Mouse (Mus musculus): ENCODE measurements around the gene Fto. TPM values are rescaled to one million over a fixed set of nuclear protein-coding genes. Genes with fewer than 3 reads are reported as not detected.

Gene Fto
- polyA plus RNA-seq, 1 experiment from 2014 or later: 28.6 TPM

DNA sequence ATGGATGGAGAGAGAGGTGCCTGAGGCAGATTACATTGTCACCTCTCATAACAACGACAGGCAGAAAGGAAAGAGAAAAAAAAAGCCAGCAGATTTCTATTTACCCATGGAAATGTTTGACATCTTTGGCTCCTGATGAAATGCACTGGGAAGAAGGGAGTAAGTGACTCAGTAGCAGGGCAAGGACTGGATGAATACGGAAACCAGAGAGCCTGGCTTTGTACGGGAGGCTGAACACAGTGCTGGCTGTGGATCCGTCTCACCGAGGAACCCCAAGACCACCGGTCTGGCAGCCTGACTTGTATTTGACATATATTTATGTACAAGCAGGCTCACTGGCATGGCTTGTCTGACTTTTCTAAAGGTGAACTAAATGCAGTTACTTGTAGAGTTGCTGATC is 34.3 kb downstream of the Fto start:
- no peak overlapping the region for H3K27ac ChIP-seq
- H3K27me3 ChIP-seq (replicated peaks): no peaks in the 10 kb centered on the region
- peaks cover 45% of the 10 kb centered on the region for H3K4me1 ChIP-seq
- WGBS (ENCODE audit: insufficient replicate concordance): 75% methylated on average over 6 of the region's 6 CpGs
- no peak overlapping the region for H3K4me2 ChIP-seq
- no peak overlapping the region for H3K9ac ChIP-seq
- no peak overlapping the region for H3K4me3 ChIP-seq
- no peaks in the 10 kb centered on the region for H3K9me3 ChIP-seq (replicated peaks)
- peaks cover 11% of the 10 kb centered on the region; the same call in 1 of the 2 replicates for H3K36me3 ChIP-seq
- no peak for ATAC-seq

DNA sequence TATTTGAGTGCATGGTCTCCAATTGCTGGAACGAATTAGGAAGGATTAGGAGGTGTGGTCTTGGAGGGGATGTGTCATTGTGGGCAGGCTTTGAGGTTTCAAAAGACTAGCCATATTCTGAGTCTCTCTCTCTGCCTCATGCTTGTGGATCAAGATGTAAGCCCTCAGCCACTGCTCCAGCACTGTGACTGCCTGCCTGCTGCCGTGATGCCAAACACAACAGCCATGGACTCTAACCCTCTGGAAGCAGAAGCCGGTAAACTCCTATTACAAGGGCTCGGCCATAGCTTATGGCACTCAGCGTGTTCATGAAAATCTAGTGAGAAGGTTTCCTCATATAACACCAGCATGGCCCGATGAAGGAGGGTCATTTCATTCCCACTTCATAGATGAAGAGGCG is 36.5 kb downstream of the Fto start:
- peaks cover 11% of the 10 kb centered on the region; the same call in 1 of the 2 replicates for H3K36me3 ChIP-seq
- no peak overlapping the region for H3K4me3 ChIP-seq
- 80% methylated on average over 7 of the region's 7 CpGs for WGBS (ENCODE audit: insufficient replicate concordance)
- H3K9ac ChIP-seq: no peak overlapping the region
- H3K9me3 ChIP-seq (replicated peaks): no peaks in the 10 kb centered on the region
- peaks cover 54% of the 10 kb centered on the region for H3K4me1 ChIP-seq
- no peaks in the 10 kb centered on the region for H3K27me3 ChIP-seq (replicated peaks)
- H3K4me2 ChIP-seq: no peak overlapping the region
- ATAC-seq: no peak
- H3K27ac ChIP-seq: no peak overlapping the region

DNA sequence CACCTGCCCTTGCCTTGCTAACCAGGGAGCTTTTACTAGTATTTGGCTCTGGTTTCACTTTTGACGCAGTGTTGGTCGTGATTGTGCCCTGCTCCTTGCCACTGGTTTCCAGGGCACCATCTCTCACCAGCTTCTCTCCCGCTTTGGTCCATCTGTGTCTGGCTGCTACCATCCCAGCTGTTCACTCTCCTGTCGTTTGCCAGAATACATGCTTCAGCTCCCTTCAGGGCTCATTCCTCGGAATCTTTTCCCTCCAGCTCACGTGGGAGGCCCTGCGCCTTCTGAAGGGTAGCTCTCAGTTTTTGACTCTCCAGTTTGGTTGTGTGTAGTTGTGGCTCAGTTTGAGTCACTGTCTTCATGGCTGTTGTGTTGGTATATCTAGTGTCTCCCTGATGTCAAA is 37.3 kb downstream of the Fto start:
- no peaks in the 10 kb centered on the region for H3K9me3 ChIP-seq (replicated peaks)
- H3K4me1 ChIP-seq: peaks cover 57% of the 10 kb centered on the region
- no peaks in the 10 kb centered on the region for H3K27me3 ChIP-seq (replicated peaks)
- no peak overlapping the region for H3K4me3 ChIP-seq
- H3K4me2 ChIP-seq: no peak overlapping the region
- no peak overlapping the region for H3K27ac ChIP-seq
- no peak overlapping the region for H3K9ac ChIP-seq
- no peak for ATAC-seq
- peaks cover 11% of the 10 kb centered on the region; the same call in 1 of the 2 replicates for H3K36me3 ChIP-seq
- 74% methylated on average over 7 of the region's 7 CpGs for WGBS (ENCODE audit: insufficient replicate concordance)

DNA sequence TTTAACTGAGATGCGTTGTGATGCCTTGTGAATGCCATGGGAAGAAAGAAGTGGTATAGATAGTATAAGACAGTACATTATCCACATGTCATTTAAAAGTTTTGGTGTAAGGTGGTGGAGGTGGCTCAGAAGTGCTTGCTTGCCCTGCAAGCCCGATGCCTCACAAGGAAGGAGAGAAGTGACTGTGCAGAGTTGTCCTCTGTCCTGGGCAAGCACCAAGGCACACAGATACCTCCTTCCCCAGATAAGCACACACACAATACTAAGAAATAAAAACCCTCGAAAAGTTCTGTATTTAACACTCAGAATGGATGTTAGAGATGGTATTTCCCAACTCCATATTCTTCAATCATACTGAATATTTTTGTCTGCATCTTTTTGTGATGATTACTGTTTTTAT is 39.3 kb downstream of the Fto start:
- no peak overlapping the region for H3K4me3 ChIP-seq
- H3K36me3 ChIP-seq: peaks cover 11% of the 10 kb centered on the region; the same call in 1 of the 2 replicates
- H3K9ac ChIP-seq: no peak overlapping the region
- no peak overlapping the region for H3K4me2 ChIP-seq
- ATAC-seq: peak; percentile 79
- no peaks in the 10 kb centered on the region for H3K27me3 ChIP-seq (replicated peaks)
- peaks cover 46% of the 10 kb centered on the region for H3K4me1 ChIP-seq
- H3K9me3 ChIP-seq (replicated peaks): no peaks in the 10 kb centered on the region
- 48% methylated on average over 3 of the region's 3 CpGs for WGBS (ENCODE audit: insufficient replicate concordance)
- H3K27ac ChIP-seq: peak overlapping the region; percentile 43

DNA sequence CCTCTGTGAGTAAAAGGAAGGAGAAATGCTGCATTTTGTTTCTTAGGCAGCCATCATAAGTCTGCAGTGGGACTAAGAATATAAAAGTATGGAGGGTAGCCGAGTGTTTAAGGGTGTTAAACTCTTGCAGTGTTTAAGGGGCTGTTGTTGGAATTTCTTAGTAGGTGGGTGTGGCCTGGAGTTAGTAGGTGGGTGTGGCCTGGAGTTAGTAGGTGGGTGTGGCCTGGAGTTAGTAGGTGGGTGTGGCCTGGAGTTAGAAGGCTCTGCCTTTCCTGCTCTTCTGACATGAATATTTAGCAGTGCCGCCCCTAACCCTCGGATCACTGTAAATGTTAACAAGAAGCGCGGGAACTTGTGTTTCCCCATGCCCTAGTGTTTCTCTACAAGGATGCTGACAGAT is 39.7 kb downstream of the Fto start:
- Histone ChIP-seq H3K4me3 (no peak overlapping the region), H3K27me3 (replicated peaks) (no peaks in the 10 kb centered on the region), H3K9me3 (replicated peaks) (no peaks in the 10 kb centered on the region), H3K4me2 (0 out of 2 replicates have a peak overlapping the region, but pooled peaks have one; percentile 16), H3K4me1 (peaks cover 46% of the 10 kb centered on the region), H3K27ac (0 out of 2 replicates have a peak overlapping the region, but pooled peaks have one; percentile 45), H3K36me3 (peaks cover 11% of the 10 kb centered on the region; the same call in 1 of the 2 replicates), H3K9ac (no peak overlapping the region)
- 70% methylated on average over 5 of the region's 5 CpGs for WGBS (ENCODE audit: insufficient replicate concordance)
- ATAC-seq: peak; percentile 83

DNA sequence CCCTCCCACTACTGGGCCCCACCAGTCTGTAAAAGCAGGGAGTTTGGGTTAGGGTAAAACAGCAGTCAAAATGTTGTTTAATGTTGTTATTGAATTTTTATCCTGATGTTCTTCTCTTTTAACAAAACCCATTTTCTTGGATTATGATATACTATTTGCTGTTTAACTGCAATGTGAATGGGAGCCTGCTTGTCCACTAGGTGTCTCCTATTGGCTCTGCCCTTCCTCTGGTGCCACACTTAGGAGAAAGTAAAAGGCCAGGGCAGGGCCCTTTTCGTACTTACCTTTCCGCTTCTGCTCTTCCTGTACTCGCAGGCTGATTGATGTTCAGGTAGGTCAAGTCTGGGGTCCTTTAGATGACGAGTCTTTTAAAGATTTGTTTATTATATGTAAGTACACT is 40.6 kb downstream of the Fto start:
- Histone ChIP-seq H3K4me3 (no peak overlapping the region), H3K4me2 (no peak overlapping the region), H3K9me3 (replicated peaks) (no peaks in the 10 kb centered on the region), H3K9ac (no peak overlapping the region), H3K27me3 (replicated peaks) (no peaks in the 10 kb centered on the region), H3K4me1 (peaks cover 49% of the 10 kb centered on the region), H3K27ac (no peak overlapping the region), H3K36me3 (peaks cover 11% of the 10 kb centered on the region; the same call in 1 of the 2 replicates)
- no peak for ATAC-seq
- 79% methylated on average over 4 of the region's 4 CpGs for WGBS (ENCODE audit: insufficient replicate concordance)

DNA sequence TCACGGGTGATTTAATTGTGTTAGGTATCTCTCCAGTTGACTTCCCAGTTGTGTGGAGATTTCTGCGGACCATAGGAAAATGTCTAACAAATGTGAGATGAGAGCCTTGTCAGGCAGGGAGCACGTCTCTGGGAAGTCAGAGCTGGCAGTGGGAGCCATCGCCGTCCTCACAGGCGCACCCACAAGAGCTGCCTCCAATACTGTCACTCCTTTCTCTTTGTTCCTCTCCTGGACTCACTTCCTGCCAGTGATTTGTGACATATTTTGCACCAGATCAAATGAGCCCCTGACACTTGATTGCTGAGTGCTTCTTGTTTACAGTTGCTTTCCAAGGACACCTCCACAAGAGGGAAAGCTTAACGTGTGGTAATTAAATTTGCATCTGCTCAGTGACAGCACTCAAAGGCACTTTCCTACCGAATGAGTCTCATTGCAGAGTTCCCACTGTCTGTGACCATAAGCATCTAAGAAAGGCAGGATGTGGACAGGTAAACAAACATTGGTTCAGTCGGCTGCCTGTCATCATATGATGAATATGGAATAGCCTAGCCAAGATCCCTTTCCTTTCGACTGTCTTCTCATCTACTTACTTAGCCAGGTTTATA is 42.1 kb downstream of the Fto start:
- 64% methylated on average over 10 of the region's 10 CpGs for WGBS (ENCODE audit: insufficient replicate concordance)
- Histone ChIP-seq H3K4me3 (no peak overlapping the region), H3K4me2 (no peak overlapping the region), H3K9me3 (replicated peaks) (no peaks in the 10 kb centered on the region), H3K36me3 (0 out of 2 replicates have a peak, but pooled peaks cover 2% of the 10 kb centered on the region), H3K9ac (no peak overlapping the region), H3K27ac (no peak overlapping the region), H3K4me1 (peaks cover 50% of the 10 kb centered on the region), H3K27me3 (replicated peaks) (no peaks in the 10 kb centered on the region)
- ATAC-seq: no peak

DNA sequence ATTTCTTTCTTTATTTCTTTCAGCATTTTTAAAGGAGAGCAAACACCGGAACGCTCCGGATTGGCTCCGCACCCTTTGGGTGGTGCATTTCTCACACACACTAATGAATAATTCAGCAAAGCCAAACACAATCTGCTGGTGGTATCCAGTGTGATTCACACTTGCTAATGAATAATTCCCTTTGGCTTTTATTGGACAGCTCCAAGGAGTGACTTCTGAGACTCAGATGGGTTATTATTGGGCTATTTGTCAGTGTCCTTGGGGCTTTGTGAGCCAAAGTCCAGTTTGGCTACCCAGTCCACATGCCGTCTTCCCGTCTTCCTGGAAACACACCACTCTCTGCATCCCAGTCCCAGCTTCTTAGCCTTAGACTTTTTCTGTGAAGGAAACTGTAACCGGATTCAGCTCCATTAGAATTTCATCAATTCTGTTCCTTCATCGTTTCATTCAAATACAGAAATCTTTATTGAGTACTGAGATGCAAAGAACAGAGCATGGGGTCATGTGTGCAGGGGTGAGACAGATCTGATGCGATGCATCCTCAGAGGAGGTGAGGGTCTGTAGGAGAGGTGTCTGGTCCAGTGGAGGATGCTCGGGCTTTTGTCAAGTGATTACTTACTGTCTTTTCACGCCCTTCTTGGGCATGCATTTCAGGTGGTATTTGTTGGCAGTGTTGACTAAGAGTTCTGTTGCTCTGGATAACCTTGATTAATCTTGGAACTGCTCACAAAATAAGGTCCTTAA is 42.8 kb downstream of the Fto start:
- no peak overlapping the region for H3K9ac ChIP-seq
- WGBS (ENCODE audit: insufficient replicate concordance): 84% methylated on average over 11 of the region's 11 CpGs
- H3K36me3 ChIP-seq: no peaks in the 10 kb centered on the region
- H3K9me3 ChIP-seq (replicated peaks): no peaks in the 10 kb centered on the region
- ATAC-seq: no peak
- no peaks in the 10 kb centered on the region for H3K27me3 ChIP-seq (replicated peaks)
- no peak overlapping the region for H3K27ac ChIP-seq
- H3K4me2 ChIP-seq: no peak overlapping the region
- H3K4me3 ChIP-seq: no peak overlapping the region
- peaks cover 47% of the 10 kb centered on the region for H3K4me1 ChIP-seq

DNA sequence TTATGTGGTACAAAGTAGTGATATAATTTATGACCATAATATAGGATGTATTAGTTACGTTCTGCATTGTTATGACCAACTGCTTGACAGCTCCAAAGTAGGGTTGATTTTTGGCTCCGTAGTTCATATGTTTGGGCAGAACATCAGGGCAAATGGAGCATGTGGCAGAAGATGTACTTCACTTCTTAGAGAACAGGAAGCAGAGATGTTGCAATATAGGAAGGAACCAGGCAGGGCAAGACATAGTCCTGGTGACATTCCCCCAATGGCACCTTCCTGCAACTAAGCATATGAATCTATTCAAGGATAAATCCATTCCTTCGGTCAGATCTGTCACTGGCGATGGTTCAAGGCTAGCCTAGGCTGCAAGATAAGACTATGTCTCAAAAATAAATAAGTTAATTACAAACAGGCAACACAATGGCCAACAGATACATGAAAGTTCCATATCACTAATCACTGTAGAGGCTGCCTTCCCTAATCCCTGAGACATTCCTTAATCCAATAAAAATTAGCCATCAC is 44.2 kb downstream of the Fto start:
- H3K27ac ChIP-seq: no peak overlapping the region
- no peak overlapping the region for H3K4me2 ChIP-seq
- H3K27me3 ChIP-seq (replicated peaks): no peaks in the 10 kb centered on the region
- peaks cover 39% of the 10 kb centered on the region for H3K4me1 ChIP-seq
- H3K36me3 ChIP-seq: no peaks in the 10 kb centered on the region
- ATAC-seq: no peak
- no peaks in the 10 kb centered on the region for H3K9me3 ChIP-seq (replicated peaks)
- 67% methylated on average over 4 of the region's 4 CpGs for WGBS (ENCODE audit: insufficient replicate concordance)
- no peak overlapping the region for H3K4me3 ChIP-seq
- no peak overlapping the region for H3K9ac ChIP-seq

DNA sequence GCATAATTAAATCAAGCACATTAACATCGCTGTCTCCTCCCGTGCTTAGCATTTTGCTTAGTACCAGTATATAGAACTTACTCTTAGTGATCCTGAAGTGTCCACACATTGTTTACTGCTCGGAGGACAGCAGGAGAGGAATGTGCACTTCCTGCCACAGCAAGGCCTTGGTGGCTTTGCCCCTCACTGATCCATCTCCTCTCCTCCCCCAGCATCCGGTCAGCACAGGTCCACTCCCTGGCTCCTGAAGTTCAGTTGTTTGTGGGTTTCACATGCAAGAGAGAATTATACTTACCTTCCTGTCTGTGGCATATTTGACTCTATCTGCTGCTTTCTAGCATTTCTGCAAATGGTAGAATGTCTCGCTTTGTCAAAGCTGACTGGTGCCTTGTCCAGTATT is 44.7 kb downstream of the Fto start:
- no peaks in the 10 kb centered on the region for H3K36me3 ChIP-seq
- no peaks in the 10 kb centered on the region for H3K9me3 ChIP-seq (replicated peaks)
- WGBS (ENCODE audit: insufficient replicate concordance): 57% methylated on average over 5 of the region's 5 CpGs
- H3K4me3 ChIP-seq: no peak overlapping the region
- no peak for ATAC-seq
- no peaks in the 10 kb centered on the region for H3K27me3 ChIP-seq (replicated peaks)
- peaks cover 35% of the 10 kb centered on the region for H3K4me1 ChIP-seq
- H3K9ac ChIP-seq: no peak overlapping the region
- H3K27ac ChIP-seq: no peak overlapping the region
- H3K4me2 ChIP-seq: no peak overlapping the region

DNA sequence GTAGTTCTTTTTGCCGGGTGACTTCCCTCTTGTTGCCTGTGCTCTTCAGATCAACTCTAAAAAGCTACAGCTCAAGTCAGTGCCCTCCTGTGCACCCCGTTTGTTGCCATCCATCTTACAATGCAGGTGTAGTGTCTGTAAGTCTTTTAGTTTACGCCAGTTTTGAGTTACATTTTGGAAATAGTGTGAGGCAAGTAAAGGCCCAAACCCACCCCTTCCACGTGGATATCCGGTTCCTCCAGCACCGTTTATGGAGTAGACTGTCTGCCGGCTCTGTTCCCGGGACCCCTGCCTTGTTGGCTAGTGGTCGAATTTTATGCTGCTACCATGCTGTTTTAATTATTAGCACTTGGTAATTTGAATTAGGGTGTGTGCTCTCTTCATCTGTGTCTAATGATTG is 46.2 kb downstream of the Fto start:
- Histone ChIP-seq H3K9me3 (replicated peaks) (no peaks in the 10 kb centered on the region), H3K4me1 (peaks cover 23% of the 10 kb centered on the region), H3K4me3 (no peak overlapping the region), H3K9ac (no peak overlapping the region), H3K27ac (no peak overlapping the region), H3K27me3 (replicated peaks) (no peaks in the 10 kb centered on the region), H3K4me2 (no peak overlapping the region), H3K36me3 (no peaks in the 10 kb centered on the region)
- no peak for ATAC-seq
- 71% methylated on average over 9 of the region's 9 CpGs for WGBS (ENCODE audit: insufficient replicate concordance)

DNA sequence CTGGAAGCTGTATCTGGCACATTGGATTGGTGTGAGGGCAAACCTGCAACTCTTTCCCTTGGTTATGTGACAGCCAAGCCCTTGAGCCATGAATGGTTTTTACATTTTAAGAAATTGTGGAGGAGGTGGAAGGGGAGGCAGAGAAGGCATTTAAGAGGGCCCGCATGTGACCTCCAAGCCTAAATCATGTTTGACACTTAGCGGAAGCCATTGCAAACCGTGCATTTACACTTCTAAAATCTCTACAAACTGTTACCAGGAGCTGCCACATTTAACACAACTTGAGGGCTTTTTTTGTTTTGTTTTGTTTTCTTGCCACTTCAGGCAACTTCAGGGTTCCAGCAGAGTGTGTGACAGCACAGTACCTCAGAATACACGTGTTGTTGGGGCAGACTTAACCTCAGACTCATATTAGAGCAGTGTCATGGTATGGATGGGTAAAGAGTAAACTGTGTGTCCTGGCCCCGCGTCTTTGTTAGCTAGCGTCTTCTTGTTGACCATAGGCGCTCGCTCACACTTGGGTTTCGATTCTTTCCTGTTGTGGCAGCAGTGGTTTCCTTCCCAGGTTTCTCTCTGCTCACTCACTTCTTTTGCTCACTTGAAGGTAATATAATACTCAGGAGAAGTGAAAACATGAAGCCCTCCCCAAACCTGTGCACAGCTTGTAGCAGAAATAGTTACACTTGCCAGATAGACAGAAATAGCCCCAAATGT is 47.5 kb downstream of the Fto start:
- H3K4me2 ChIP-seq: no peak overlapping the region
- H3K9ac ChIP-seq: no peak overlapping the region
- H3K27ac ChIP-seq: no peak overlapping the region
- H3K36me3 ChIP-seq: no peaks in the 10 kb centered on the region
- ATAC-seq: no peak
- H3K4me1 ChIP-seq: peaks cover 18% of the 10 kb centered on the region
- WGBS (ENCODE audit: insufficient replicate concordance): 47% methylated on average over 10 of the region's 10 CpGs
- no peaks in the 10 kb centered on the region for H3K9me3 ChIP-seq (replicated peaks)
- H3K27me3 ChIP-seq (replicated peaks): no peaks in the 10 kb centered on the region
- no peak overlapping the region for H3K4me3 ChIP-seq
